Mouse (Mus musculus): Measurements from ENCODE around the gene Nprl3. TPM values are rescaled to one million over a fixed set of nuclear protein-coding genes. Genes with fewer than 3 reads are reported as not detected.

Gene Nprl3
- total and polyA plus RNA-seq, 2 experiments = 13.4 to 65.4 TPM

DNA sequence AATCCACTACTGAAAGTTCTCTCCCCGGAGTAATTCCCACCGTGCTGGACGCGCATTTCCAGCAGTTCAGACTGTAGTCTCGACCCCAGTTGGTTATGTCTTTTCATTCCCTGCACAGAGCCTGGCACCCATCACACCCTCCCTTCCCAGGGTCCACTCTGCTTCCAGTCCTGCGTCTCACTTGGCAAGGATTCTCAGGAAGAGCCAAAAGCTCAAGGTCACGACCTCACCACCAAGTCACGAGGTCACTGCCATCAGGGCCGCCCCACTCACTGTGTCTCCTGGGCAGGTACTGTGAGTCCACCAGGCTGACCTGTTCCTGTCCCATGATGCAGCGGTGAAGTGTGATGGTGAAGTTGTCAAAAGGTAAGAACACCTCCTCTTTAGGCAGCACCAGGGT, 73.4 kb downstream of the Nprl3 start:
- H3K4me3 ChIP-seq (ENCODE audit: insufficient read depth, low read depth, low read length) = no peak overlapping the region
- no peak for DNase-seq (ENCODE audit: extremely low read depth, low read depth, low spot score)
- H3K36me3 ChIP-seq (ENCODE audit: control insufficient read depth, insufficient read depth, low read length) = no peaks in the 10 kb centered on the region
- H3K79me2 ChIP-seq (ENCODE audit: control insufficient read depth, insufficient read depth, low read length) = no peaks in the 10 kb centered on the region
- H3K4me1 ChIP-seq (ENCODE audit: control insufficient read depth, insufficient read depth, low read length) = no peaks in the 10 kb centered on the region
- TF ChIP-seq POLR2A (IDR thresholded peaks at IDR 0.05; ENCODE audit: extremely low read depth, insufficient read depth, low read length) (no peak), CTCF (IDR thresholded peaks at IDR 0.05; ENCODE audit: low read depth, low read length) (no peak)
- H3K27ac ChIP-seq (replicated peaks; ENCODE audit: insufficient read depth, low read depth, low read length) = no peak overlapping the region
- H3K27me3 ChIP-seq (ENCODE audit: control insufficient read depth, insufficient read depth, low read length) = no peaks in the 10 kb centered on the region
- no peak overlapping the region for H3K9ac ChIP-seq (ENCODE audit: low read depth, low read length)
- WGBS = 57% methylated on average over 10 of the region's 10 CpGs

GRCm38 (mm10) chr11:32193156-32193555, 74.4 kb downstream of the Nprl3 start:
- Histone ChIP-seq H3K27ac (replicated peaks; ENCODE audit: insufficient read depth, low read depth, low read length) (no peak overlapping the region), H3K4me1 (ENCODE audit: control insufficient read depth, insufficient read depth, low read length) (no peaks in the 10 kb centered on the region), H3K79me2 (ENCODE audit: control insufficient read depth, insufficient read depth, low read length) (no peaks in the 10 kb centered on the region), H3K9ac (ENCODE audit: low read depth, low read length) (no peak overlapping the region), H3K27me3 (ENCODE audit: control insufficient read depth, insufficient read depth, low read length) (no peaks in the 10 kb centered on the region), H3K4me3 (ENCODE audit: insufficient read depth, low read depth, low read length) (no peak overlapping the region), H3K36me3 (ENCODE audit: control insufficient read depth, insufficient read depth, low read length) (no peaks in the 10 kb centered on the region)
- no peak for DNase-seq (ENCODE audit: extremely low read depth, low read depth, low spot score)
- no peak for TF ChIP-seq POLR2A (IDR thresholded peaks at IDR 0.05; ENCODE audit: extremely low read depth, insufficient read depth, low read length)
- TF ChIP-seq CTCF (IDR thresholded peaks at IDR 0.05; ENCODE audit: low read depth, low read length) = no peak
- WGBS = 91% methylated on average over 10 of the region's 10 CpGs

DNA sequence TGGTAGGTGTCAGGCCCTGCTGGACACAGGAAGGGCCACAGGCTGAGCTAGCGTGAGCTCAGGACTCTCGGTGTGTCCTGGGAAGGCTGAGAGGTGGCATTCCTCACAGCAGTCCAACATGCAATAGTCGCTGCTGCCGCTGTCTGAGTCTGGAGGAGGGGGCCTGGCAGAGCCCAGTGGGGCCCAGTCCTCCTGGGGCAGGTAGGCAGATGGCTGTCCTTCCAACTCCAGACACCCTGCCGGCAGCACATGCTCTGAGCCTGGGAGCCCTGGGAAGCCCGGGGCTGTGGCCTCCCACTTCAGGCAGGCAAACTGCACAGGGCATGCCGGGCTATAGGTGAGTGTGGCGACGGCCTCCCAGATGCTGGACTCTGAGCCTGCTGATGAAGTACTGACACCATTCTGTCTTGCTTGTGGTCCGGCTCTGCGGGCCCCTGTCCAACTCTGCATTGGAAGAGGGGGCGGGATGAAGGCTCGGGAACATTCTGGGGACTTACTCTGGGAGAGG, 76.8 kb downstream of the Nprl3 start:
- Histone ChIP-seq H3K27me3 (ENCODE audit: control insufficient read depth, insufficient read depth, low read length) (no peaks in the 10 kb centered on the region), H3K4me3 (ENCODE audit: insufficient read depth, low read depth, low read length) (no peak overlapping the region), H3K27ac (replicated peaks; ENCODE audit: insufficient read depth, low read depth, low read length) (no peak overlapping the region), H3K4me1 (ENCODE audit: control insufficient read depth, insufficient read depth, low read length) (no peaks in the 10 kb centered on the region), H3K79me2 (ENCODE audit: control insufficient read depth, insufficient read depth, low read length) (no peaks in the 10 kb centered on the region), H3K36me3 (ENCODE audit: control insufficient read depth, insufficient read depth, low read length) (no peaks in the 10 kb centered on the region), H3K9ac (ENCODE audit: low read depth, low read length) (no peak overlapping the region)
- TF ChIP-seq POLR2A (IDR thresholded peaks at IDR 0.05; ENCODE audit: extremely low read depth, insufficient read depth, low read length) (no peak), CTCF (IDR thresholded peaks at IDR 0.05; ENCODE audit: low read depth, low read length) (no peak)
- 87% methylated on average over 13 of the region's 13 CpGs for whole genome bisulfite sequencing
- DNase-seq (ENCODE audit: extremely low read depth, low read depth, low spot score) = no peak

DNA sequence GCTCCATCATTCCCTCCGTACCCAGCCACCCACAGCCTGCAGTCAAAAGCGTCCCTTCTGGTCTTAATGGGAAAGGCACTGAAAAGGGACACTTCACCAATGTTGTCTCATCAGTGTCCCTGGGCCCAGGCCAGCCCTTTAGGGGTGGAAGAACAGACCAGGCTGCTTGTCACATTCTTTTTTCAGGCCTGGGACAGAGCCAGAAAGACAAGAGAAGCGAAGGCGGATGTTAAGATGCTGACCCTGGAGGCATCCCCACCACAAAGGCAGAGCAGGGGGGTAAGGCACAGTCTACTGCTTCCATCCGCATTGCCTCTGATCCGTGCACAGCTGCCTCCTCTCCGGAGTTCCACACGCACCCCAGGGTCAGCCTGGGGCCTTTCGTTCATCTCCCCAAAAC, 77.4 kb downstream of the Nprl3 start:
- Histone ChIP-seq H3K27ac (replicated peaks; ENCODE audit: insufficient read depth, low read depth, low read length) (no peak overlapping the region), H3K4me1 (ENCODE audit: control insufficient read depth, insufficient read depth, low read length) (no peaks in the 10 kb centered on the region), H3K36me3 (ENCODE audit: control insufficient read depth, insufficient read depth, low read length) (no peaks in the 10 kb centered on the region), H3K4me3 (ENCODE audit: insufficient read depth, low read depth, low read length) (no peak overlapping the region), H3K9ac (ENCODE audit: low read depth, low read length) (no peak overlapping the region), H3K27me3 (ENCODE audit: control insufficient read depth, insufficient read depth, low read length) (no peaks in the 10 kb centered on the region), H3K79me2 (ENCODE audit: control insufficient read depth, insufficient read depth, low read length) (no peaks in the 10 kb centered on the region)
- WGBS = 79% methylated on average over 9 of the region's 9 CpGs
- no peak for TF ChIP-seq POLR2A (IDR thresholded peaks at IDR 0.05; ENCODE audit: extremely low read depth, insufficient read depth, low read length)
- TF ChIP-seq CTCF (IDR thresholded peaks at IDR 0.05; ENCODE audit: low read depth, low read length) = no peak
- DNase-seq (ENCODE audit: extremely low read depth, low read depth, low spot score) = no peak

DNA sequence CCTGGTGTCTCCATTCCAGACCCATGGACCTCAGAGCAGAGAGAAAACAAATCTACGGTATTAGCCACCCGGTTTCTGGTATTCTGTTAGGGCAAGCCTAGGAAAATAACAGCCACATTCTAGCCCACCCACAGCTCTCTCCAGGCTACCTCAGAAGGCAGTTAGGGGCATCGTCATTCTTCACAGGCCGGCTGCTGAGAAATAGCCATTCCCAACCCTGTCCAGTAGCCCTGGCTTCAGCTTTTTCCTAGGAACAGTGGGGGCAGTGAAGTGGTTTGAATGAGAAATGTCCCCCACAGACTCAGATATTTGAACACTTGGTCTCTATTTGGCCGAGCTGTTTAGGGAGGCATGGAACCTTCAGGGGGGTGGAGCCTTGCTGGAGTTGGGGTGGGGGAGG, 78.1 kb downstream of the Nprl3 start:
- no peak for DNase-seq (ENCODE audit: extremely low read depth, low read depth, low spot score)
- Histone ChIP-seq H3K4me1 (ENCODE audit: control insufficient read depth, insufficient read depth, low read length) (no peaks in the 10 kb centered on the region), H3K9ac (ENCODE audit: low read depth, low read length) (no peak overlapping the region), H3K79me2 (ENCODE audit: control insufficient read depth, insufficient read depth, low read length) (no peaks in the 10 kb centered on the region), H3K4me3 (ENCODE audit: insufficient read depth, low read depth, low read length) (no peak overlapping the region), H3K27me3 (ENCODE audit: control insufficient read depth, insufficient read depth, low read length) (no peaks in the 10 kb centered on the region), H3K36me3 (ENCODE audit: control insufficient read depth, insufficient read depth, low read length) (no peaks in the 10 kb centered on the region), H3K27ac (replicated peaks; ENCODE audit: insufficient read depth, low read depth, low read length) (no peak overlapping the region)
- TF ChIP-seq CTCF (IDR thresholded peaks at IDR 0.05; ENCODE audit: low read depth, low read length) = no peak
- no peak for TF ChIP-seq POLR2A (IDR thresholded peaks at IDR 0.05; ENCODE audit: extremely low read depth, insufficient read depth, low read length)
- 80% methylated on average over 5 of the region's 5 CpGs for WGBS

DNA sequence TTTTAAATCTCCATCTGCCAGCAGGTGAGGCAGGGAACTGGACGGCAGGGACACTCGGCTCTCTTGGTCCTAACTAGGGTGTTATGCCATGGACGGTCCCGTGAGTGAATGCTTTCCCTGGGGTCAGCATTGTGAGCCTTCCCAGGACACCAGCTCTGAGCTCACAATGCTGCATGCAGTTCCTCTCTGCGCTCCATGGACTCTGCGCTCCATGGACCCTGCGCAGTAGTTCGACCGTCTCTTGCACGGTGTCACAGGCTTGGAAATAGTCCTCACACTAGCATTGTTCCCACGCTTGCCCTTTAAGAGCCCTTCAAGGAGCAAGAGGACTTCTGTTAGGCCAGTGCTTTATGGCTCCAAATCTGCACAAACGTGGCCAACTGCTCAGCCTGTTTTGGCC, 78.6 kb downstream of the Nprl3 start:
- Histone ChIP-seq H3K36me3 (ENCODE audit: control insufficient read depth, insufficient read depth, low read length) (no peaks in the 10 kb centered on the region), H3K4me1 (ENCODE audit: control insufficient read depth, insufficient read depth, low read length) (no peaks in the 10 kb centered on the region), H3K27ac (replicated peaks; ENCODE audit: insufficient read depth, low read depth, low read length) (no peak overlapping the region), H3K4me3 (ENCODE audit: insufficient read depth, low read depth, low read length) (no peak overlapping the region), H3K79me2 (ENCODE audit: control insufficient read depth, insufficient read depth, low read length) (no peaks in the 10 kb centered on the region), H3K9ac (ENCODE audit: low read depth, low read length) (no peak overlapping the region), H3K27me3 (ENCODE audit: control insufficient read depth, insufficient read depth, low read length) (no peaks in the 10 kb centered on the region)
- TF ChIP-seq POLR2A (IDR thresholded peaks at IDR 0.05; ENCODE audit: extremely low read depth, insufficient read depth, low read length) (no peak), CTCF (IDR thresholded peaks at IDR 0.05; ENCODE audit: low read depth, low read length) (no peak)
- DNase-seq (ENCODE audit: extremely low read depth, low read depth, low spot score) = no peak
- 85% methylated on average over 12 of the region's 12 CpGs for WGBS

All from liver, adult 2 months (tissue).